Mouse (Mus musculus) erythroblast, embryonic 14.5 days (primary cell): ENCODE measurements around the gene Gpr31b. TPM values are rescaled to one million over a fixed set of nuclear protein-coding genes. Genes with fewer than 3 reads are reported as not detected.
"Not testable (repeated sequence)": the region's sequence is repeated elsewhere in the genome, so short reads cannot be mapped to it uniquely, and the experiment has no call there.

Source experiments
- H3K27me3 ChIP-seq: 2 replicates; pipeline ENCODE4 v1.6.1; 2012; ENCODE audit warnings: inconsistent platforms; ENCODE audit not compliant: control insufficient read depth
- H3K36me3 ChIP-seq: 2 replicates; pipeline ENCODE4 v1.6.1; 2012; ENCODE audit warnings: mild to moderate bottlenecking, inconsistent platforms; ENCODE audit not compliant: control insufficient read depth
- H3K4me1 ChIP-seq: 2 replicates; pipeline ENCODE4 v1.6.1; 2012; ENCODE audit warnings: inconsistent platforms; ENCODE audit not compliant: control insufficient read depth
- H3K4me3 ChIP-seq: replicated peaks from 2 replicates; pipeline ENCODE3; 2012; ENCODE audit warnings: moderate library complexity, mild to moderate bottlenecking, inconsistent platforms
- H3K9me3 ChIP-seq: 2 replicates; pipeline ENCODE4 v1.6.1; 2012; ENCODE audit warnings: low read length, inconsistent platforms, mixed read lengths; ENCODE audit not compliant: control insufficient read depth
- polyA plus RNA-seq: library from polyadenylated mRNA; stranded (reverse); fragments of >175 nt; gene quantifications from 2 replicates; pipeline ENCODE4 v1.2.3, GENCODE M21; 2012

Gpr31b gene
- not detected in 2 replicates for polyA plus RNA-seq

- H3K4me1 ChIP-seq, H3K4me3 ChIP-seq, H3K27me3 ChIP-seq, H3K36me3 ChIP-seq, H3K9me3 ChIP-seq: not testable (repeated sequence)
Observed at GRCm38 (mm10) chr17:13052124-13052813, at the start of gene Gpr31b. Gpr31b (minus strand) TSS chr17:13052296.

- H3K27me3 ChIP-seq = not testable (repeated sequence)
Observed at GRCm38 (mm10) chr17:13092960-13093359, 40.9 kb upstream of the Gpr31b start.

GRCm38 (mm10) chr17:13092100-13092764 is 40.1 kb upstream of the Gpr31b start:
- H3K27me3 ChIP-seq, H3K36me3 ChIP-seq, H3K4me3 ChIP-seq, H3K9me3 ChIP-seq, H3K4me1 ChIP-seq: not testable (repeated sequence)

More at GRCm38 (mm10) chr17:13092960-13093359, 40.9 kb upstream of the Gpr31b start:
- not testable (repeated sequence) for H3K36me3 ChIP-seq, H3K4me3 ChIP-seq, H3K4me1 ChIP-seq, H3K9me3 ChIP-seq

- not testable (repeated sequence) for H3K4me1 ChIP-seq, H3K36me3 ChIP-seq, H3K4me3 ChIP-seq, H3K27me3 ChIP-seq, H3K9me3 ChIP-seq
Observed at GRCm38 (mm10) chr17:13091510-13091909, 39.4 kb upstream of the Gpr31b start.

- not testable (repeated sequence) for H3K4me1 ChIP-seq, H3K27me3 ChIP-seq, H3K9me3 ChIP-seq, H3K4me3 ChIP-seq, H3K36me3 ChIP-seq
Observed at GRCm38 (mm10) chr17:13069227-13069626, 17.1 kb upstream of the Gpr31b start.

- not testable (repeated sequence) for H3K9me3 ChIP-seq, H3K4me3 ChIP-seq, H3K36me3 ChIP-seq, H3K27me3 ChIP-seq, H3K4me1 ChIP-seq
Observed at GRCm38 (mm10) chr17:13067864-13068385, 15.8 kb upstream of the Gpr31b start.

GRCm38 (mm10) chr17:13062882-13063281 is 10.8 kb upstream of the Gpr31b start:
- not testable (repeated sequence) for H3K4me3 ChIP-seq, H3K36me3 ChIP-seq, H3K9me3 ChIP-seq, H3K27me3 ChIP-seq, H3K4me1 ChIP-seq

GRCm38 (mm10) chr17:13060804-13061203 is 8.7 kb upstream of the Gpr31b start, which contains the start of gene Tcp10b:
Tcp10b (plus strand) TSS chr17:13061104.
- H3K4me1 ChIP-seq, H3K4me3 ChIP-seq, H3K9me3 ChIP-seq, H3K27me3 ChIP-seq, H3K36me3 ChIP-seq: not testable (repeated sequence)

GRCm38 (mm10) chr17:13043846-13044673 is 8.0 kb downstream of the Gpr31b start:
- H3K9me3 ChIP-seq, H3K27me3 ChIP-seq, H3K36me3 ChIP-seq, H3K4me3 ChIP-seq, H3K4me1 ChIP-seq: not testable (repeated sequence)

- not testable (repeated sequence) for H3K9me3 ChIP-seq, H3K4me3 ChIP-seq, H3K27me3 ChIP-seq, H3K36me3 ChIP-seq, H3K4me1 ChIP-seq
Observed at GRCm38 (mm10) chr17:13036627-13037192, 15.4 kb downstream of the Gpr31b start.
